Mouse (Mus musculus): ENCODE data around the gene Pkn1.

The Pkn1 gene

GRCm38 (mm10) chr8:83693609-83694236 is 5.3 kb downstream of the Pkn1 start:
- no peak for DNase-seq (ENCODE audit: low spot score in 2 of 2)

GRCm38 (mm10) chr8:83689264-83689663 is 9.7 kb downstream of the Pkn1 start:
- no peak for DNase-seq (ENCODE audit: low spot score in 2 of 2)

- no peak for DNase-seq (ENCODE audit: low spot score in 2 of 2)
Measured at GRCm38 (mm10) chr8:83684517-83684916, 14.5 kb downstream of the Pkn1 start.

GRCm38 (mm10) chr8:83681099-83681498 is 17.9 kb downstream of the Pkn1 start:
- no peak for DNase-seq (ENCODE audit: low spot score in 2 of 2)

- no peak for DNase-seq (ENCODE audit: low spot score in 2 of 2)
Measured at GRCm38 (mm10) chr8:83680603-83681002, 18.4 kb downstream of the Pkn1 start.

GRCm38 (mm10) chr8:83679866-83680265 is 19.1 kb downstream of the Pkn1 start:
- peak in 1 of 2 experiments; percentile 78 for DNase-seq (ENCODE audit: low spot score in 2 of 2)

GRCm38 (mm10) chr8:83674497-83674896 is 24.5 kb downstream of the Pkn1 start:
- peak in 1 of 2 experiments; percentile 75 for DNase-seq (ENCODE audit: low spot score in 2 of 2)

GRCm38 (mm10) chr8:83672936-83673335 is 26.0 kb downstream of the Pkn1 start:
- DNase-seq (ENCODE audit: low spot score in 2 of 2): no peak

- DNase-seq (ENCODE audit: low spot score in 2 of 2): no peak
Measured at GRCm38 (mm10) chr8:83669013-83669412, 30.0 kb downstream of the Pkn1 start.

GRCm38 (mm10) chr8:83668010-83668916 is 30.7 kb downstream of the Pkn1 start:
- DNase-seq (ENCODE audit: low spot score in 2 of 2): no peak

- no peak for DNase-seq (ENCODE audit: low spot score in 2 of 2)
Measured at GRCm38 (mm10) chr8:83667526-83667925, 31.5 kb downstream of the Pkn1 start.

GRCm38 (mm10) chr8:83666866-83667234 is 32.1 kb downstream of the Pkn1 start:
- no peak for DNase-seq (ENCODE audit: low spot score in 2 of 2)

GRCm38 (mm10) chr8:83665969-83666865 is 32.8 kb downstream of the Pkn1 start, which contains the start of gene Ptger1:
TSS of gene Ptger1 (plus strand) at chr8:83666678.
- no peak for DNase-seq (ENCODE audit: low spot score in 2 of 2)

GRCm38 (mm10) chr8:83664931-83665625 is 33.9 kb downstream of the Pkn1 start:
- no peak for DNase-seq (ENCODE audit: low spot score in 2 of 2)

- DNase-seq (ENCODE audit: low spot score in 2 of 2): no peak
Measured at GRCm38 (mm10) chr8:83664096-83664495, 34.9 kb downstream of the Pkn1 start.

GRCm38 (mm10) chr8:83662421-83662826 is 36.6 kb downstream of the Pkn1 start:
- peak; percentile 83 to 85 for DNase-seq (ENCODE audit: low spot score in 2 of 2)

GRCm38 (mm10) chr8:83660995-83661680 is 37.8 kb downstream of the Pkn1 start:
- DNase-seq (ENCODE audit: low spot score in 2 of 2): no peak

- DNase-seq (ENCODE audit: low spot score in 2 of 2): no peak
Measured at GRCm38 (mm10) chr8:83660545-83660944, 38.4 kb downstream of the Pkn1 start.

GRCm38 (mm10) chr8:83656484-83657246 is 42.3 kb downstream of the Pkn1 start:
- DNase-seq (ENCODE audit: low spot score in 2 of 2): no peak

- DNase-seq (ENCODE audit: low spot score in 2 of 2): no peak
Measured at GRCm38 (mm10) chr8:83656043-83656442, 42.9 kb downstream of the Pkn1 start.
